Mouse (Mus musculus) megakaryocyte, embryonic 14.5 days (primary cell): ENCODE measurements at regions not wholly inside any gene's neighbourhood (a gene's known extent, or its start where the extent isn't known, plus 50 kb on each side); places are given as distances from the start of the nearest gene placed in this dataset.

Experiments used
- H3K27me3 ChIP-seq: replicated peaks from 2 replicates; pipeline ENCODE3; 2012; ENCODE audit warnings: inconsistent platforms
- H3K36me3 ChIP-seq: replicated peaks from 2 replicates; pipeline ENCODE3; 2012; ENCODE audit warnings: low read length, inconsistent platforms, mixed read lengths
- H3K4me1 ChIP-seq: 2 replicates; pipeline ENCODE4 v1.6.1; 2012; ENCODE audit warnings: inconsistent platforms
- H3K4me3 ChIP-seq: replicated peaks from 2 replicates; pipeline ENCODE3; 2012; ENCODE audit warnings: moderate library complexity, mild to moderate bottlenecking, inconsistent platforms
- H3K9me3 ChIP-seq: 2 replicates; pipeline ENCODE4 v1.6.1; 2012; ENCODE audit warnings: inconsistent platforms
- FLI1 ChIP-seq: IDR thresholded peaks from 2 replicates; pipeline ENCODE4 v1.6.1; 2012; ENCODE audit warnings: low read length, inconsistent platforms, mixed read lengths
- GATA1 ChIP-seq: IDR thresholded peaks from 3 replicates; pipeline ENCODE4 v1.6.1; 2012; ENCODE audit warnings: mixed read lengths, low read length, inconsistent platforms, borderline replicate concordance

- H3K4me1 ChIP-seq: no peaks in the 10 kb centered on the region
- no peaks in the 10 kb centered on the region for H3K27me3 ChIP-seq
- peaks cover 13% of the 10 kb centered on the region; the same call in 1 of the 2 replicates for H3K9me3 ChIP-seq
- TF ChIP-seq FLI1 (no peak), GATA1 (no peak)
- H3K36me3 ChIP-seq: no peaks in the 10 kb centered on the region
- H3K4me3 ChIP-seq: no peak overlapping the region
Measured at GRCm38 (mm10) chr2:106571913-106572312, 121.2 kb upstream of the Mpped2 start.

- no peak overlapping the region for H3K4me3 ChIP-seq
- TF ChIP-seq FLI1 (no peak), GATA1 (no peak)
- H3K36me3 ChIP-seq: no peaks in the 10 kb centered on the region
- H3K4me1 ChIP-seq: no peaks in the 10 kb centered on the region
- H3K9me3 ChIP-seq: peaks cover 13% of the 10 kb centered on the region; the same call in 1 of the 2 replicates
- no peaks in the 10 kb centered on the region for H3K27me3 ChIP-seq
Measured at GRCm38 (mm10) chr2:106576746-106577323, 116.2 kb upstream of the Mpped2 start.

GRCm38 (mm10) chr2:106578062-106578461, 115.0 kb upstream of the Mpped2 start:
- no peak for TF ChIP-seq GATA1
- TF ChIP-seq FLI1: no peak
- H3K36me3 ChIP-seq: no peaks in the 10 kb centered on the region
- no peaks in the 10 kb centered on the region for H3K27me3 ChIP-seq
- H3K4me3 ChIP-seq: no peak overlapping the region
- H3K4me1 ChIP-seq: no peaks in the 10 kb centered on the region
- peaks cover 12% of the 10 kb centered on the region; the same call in 1 of the 2 replicates for H3K9me3 ChIP-seq

- TF ChIP-seq GATA1: no peak
- TF ChIP-seq FLI1: no peak
- H3K27me3 ChIP-seq: no peaks in the 10 kb centered on the region
- peaks cover 12% of the 10 kb centered on the region; the same call in 1 of the 2 replicates for H3K9me3 ChIP-seq
- H3K4me1 ChIP-seq: no peaks in the 10 kb centered on the region
- no peaks in the 10 kb centered on the region for H3K36me3 ChIP-seq
- no peak overlapping the region for H3K4me3 ChIP-seq
Measured at GRCm38 (mm10) chr2:106580663-106581062, 112.4 kb upstream of the Mpped2 start.

- TF ChIP-seq GATA1: no peak
- TF ChIP-seq FLI1: no peak
- Histone ChIP-seq H3K9me3 (peaks cover 12% of the 10 kb centered on the region; the same call in 1 of the 2 replicates), H3K4me3 (no peak overlapping the region)
Measured at GRCm38 (mm10) chr2:106621251-106621650, 71.8 kb upstream of the Mpped2 start.

GRCm38 (mm10) chr2:106622326-106622725, 70.7 kb upstream of the Mpped2 start:
- H3K4me3 ChIP-seq: no peak overlapping the region
- TF ChIP-seq FLI1: no peak
- no peak for TF ChIP-seq GATA1
- H3K9me3 ChIP-seq: peaks cover 12% of the 10 kb centered on the region; the same call in 1 of the 2 replicates

More at GRCm38 (mm10) chr2:106621251-106621650, 71.8 kb upstream of the Mpped2 start:
- Histone ChIP-seq H3K4me1 (no peaks in the 10 kb centered on the region), H3K27me3 (no peaks in the 10 kb centered on the region), H3K36me3 (no peaks in the 10 kb centered on the region)

GRCm38 (mm10) chr2:106623680-106624079, 69.4 kb upstream of the Mpped2 start:
- TF ChIP-seq FLI1: no peak
- no peak for TF ChIP-seq GATA1
- H3K36me3 ChIP-seq: no peaks in the 10 kb centered on the region
- H3K27me3 ChIP-seq: no peaks in the 10 kb centered on the region
- peaks cover 17% of the 10 kb centered on the region; the same call in 1 of the 2 replicates for H3K9me3 ChIP-seq
- no peak overlapping the region for H3K4me3 ChIP-seq
- H3K4me1 ChIP-seq: no peaks in the 10 kb centered on the region

More at GRCm38 (mm10) chr2:106622326-106622725, 70.7 kb upstream of the Mpped2 start:
- no peaks in the 10 kb centered on the region for H3K36me3 ChIP-seq
- H3K27me3 ChIP-seq: no peaks in the 10 kb centered on the region
- no peaks in the 10 kb centered on the region for H3K4me1 ChIP-seq

GRCm38 (mm10) chr2:106631986-106632385, 61.1 kb upstream of the Mpped2 start:
- no peak overlapping the region for H3K4me3 ChIP-seq
- no peaks in the 10 kb centered on the region for H3K4me1 ChIP-seq
- H3K9me3 ChIP-seq: peaks cover 12% of the 10 kb centered on the region; the same call in 1 of the 2 replicates
- no peak for TF ChIP-seq FLI1
- no peaks in the 10 kb centered on the region for H3K36me3 ChIP-seq
- H3K27me3 ChIP-seq: no peaks in the 10 kb centered on the region
